Mouse (Mus musculus) forebrain, embryonic 10.5 days (tissue): ENCODE results near the gene Itga6. TPM values are rescaled to one million over a fixed set of nuclear protein-coding genes. Genes with fewer than 3 reads are reported as not detected.

Source experiments
- DNase-seq: peaks from one replicate; pipeline ENCODE4 v3.0.0-alpha.2; 2017; ENCODE audit warnings: low spot score; ENCODE audit errors: extremely low spot score
- H3K27ac ChIP-seq: fragments of 300-500 bp; sonication (generic); 2 replicates; pipeline ENCODE4 v1.5.1; 2016; ENCODE audit warnings: mild to moderate bottlenecking
- H3K27me3 ChIP-seq: fragments of 300-500 bp; sonication (generic); 2 replicates; pipeline ENCODE4 v1.6.1; 2016; ENCODE audit warnings: mild to moderate bottlenecking; ENCODE audit not compliant: poor library complexity, severe bottlenecking
- H3K36me3 ChIP-seq: fragments of 300-500 bp; sonication (generic); replicated peaks from 2 replicates; pipeline ENCODE4 v1.6.1; 2016; ENCODE audit warnings: mild to moderate bottlenecking, moderate library complexity
- H3K4me1 ChIP-seq: fragments of 300-500 bp; sonication (generic); 2 replicates; pipeline ENCODE4 v1.6.1; 2016
- H3K4me3 ChIP-seq: fragments of 300-500 bp; sonication (generic); 2 replicates; pipeline ENCODE4 v1.5.1; 2016; ENCODE audit warnings: mild to moderate bottlenecking, moderate library complexity
- H3K9me3 ChIP-seq: fragments of 300-500 bp; sonication (generic); 2 replicates; pipeline ENCODE4 v1.6.1; 2016; ENCODE audit warnings: mild to moderate bottlenecking, moderate library complexity
- WGBS: fragments of 180-500 bp; shearing (Covaris S2); methylation state at CpG from one replicate; pipeline ENCODE4 v1.1.7; 2016; 5-methylcytosine and 5-hydroxymethylcytosine counted together
- polyA plus RNA-seq: library from polyadenylated mRNA; unstranded; fragments of >200 nt; fragmentation: Nextera tagmentation; extraction: Ambion mirVana; gene quantifications from 2 replicates; pipeline ENCODE4 v1.2.1, GENCODE M21; 2016

Gene Itga6
- polyA plus RNA-seq, 1 experiment from 2014 or later = 45.7 TPM

- no peaks in the 10 kb centered on the region for H3K9me3 ChIP-seq
- no peak for DNase-seq
- H3K4me1 ChIP-seq = peaks cover 23% of the 10 kb centered on the region
- 81% methylated on average over 6 of the region's 6 CpGs for WGBS
- H3K36me3 ChIP-seq = peaks cover 13% of the 10 kb centered on the region; the same call in 1 of the 2 replicates
- no peaks in the 10 kb centered on the region for H3K27me3 ChIP-seq
- no peak overlapping the region for H3K4me3 ChIP-seq
- no peak overlapping the region for H3K27ac ChIP-seq
Measured at GRCm38 (mm10) chr2:71800798-71801197, 55.4 kb downstream of the Itga6 start.

DNA sequence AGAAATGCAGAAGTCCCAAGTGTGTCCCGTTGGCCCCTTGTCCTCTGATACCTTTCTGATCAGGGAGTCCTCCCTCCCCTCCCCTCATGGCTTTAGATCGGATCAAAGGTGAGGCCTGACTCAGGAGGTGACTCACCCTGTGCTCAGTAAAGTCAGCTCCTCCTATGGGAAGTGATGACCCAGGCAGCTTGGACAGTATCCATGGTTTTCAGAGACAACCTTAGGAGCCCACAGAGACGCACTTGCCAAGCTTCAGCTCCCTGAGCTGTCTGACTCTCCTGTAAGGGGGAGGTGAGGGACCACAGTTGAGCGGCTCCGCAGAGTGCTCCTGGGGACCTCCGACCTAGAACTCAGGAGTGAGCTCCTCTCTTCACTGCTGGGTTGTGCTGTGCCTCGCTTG lies 56.3 kb downstream of the Itga6 start:
- Histone ChIP-seq H3K4me3 (no peak overlapping the region), H3K36me3 (peaks cover 13% of the 10 kb centered on the region; the same call in 1 of the 2 replicates), H3K9me3 (no peaks in the 10 kb centered on the region), H3K4me1 (peaks cover 29% of the 10 kb centered on the region), H3K27ac (no peak overlapping the region), H3K27me3 (no peaks in the 10 kb centered on the region)
- DNase-seq = no peak
- WGBS = 79% methylated on average over 7 of the region's 7 CpGs

- Histone ChIP-seq H3K36me3 (peaks cover 13% of the 10 kb centered on the region; the same call in 1 of the 2 replicates), H3K4me3 (no peak overlapping the region), H3K9me3 (no peaks in the 10 kb centered on the region), H3K27me3 (no peaks in the 10 kb centered on the region), H3K27ac (no peak overlapping the region), H3K4me1 (peaks cover 24% of the 10 kb centered on the region)
- WGBS = 89% methylated on average over 4 of the region's 4 CpGs
- no peak for DNase-seq
Measured at GRCm38 (mm10) chr2:71802131-71802530, 56.7 kb downstream of the Itga6 start.

DNA sequence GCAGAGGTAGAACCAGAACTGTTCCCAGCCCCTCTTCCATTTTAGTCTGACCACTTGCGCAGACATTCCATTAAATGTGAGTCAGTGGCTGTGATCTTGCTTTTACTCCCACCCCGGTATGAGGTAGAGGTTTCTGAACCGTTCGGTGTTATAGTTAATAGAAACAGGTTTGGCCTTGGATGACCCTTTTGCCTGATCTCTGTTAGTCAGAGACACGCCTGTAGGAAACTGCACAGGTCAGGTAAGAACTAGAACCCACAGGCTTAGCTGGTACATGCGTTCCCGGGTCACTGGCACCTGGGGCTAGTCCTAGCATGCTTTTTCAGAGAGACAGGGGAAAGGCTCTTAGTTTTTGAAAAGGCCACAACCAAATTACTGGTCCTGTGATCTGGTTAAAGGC lies 59.7 kb downstream of the Itga6 start:
- 89% methylated on average over 7 of the region's 7 CpGs for WGBS
- Histone ChIP-seq H3K27ac (no peak overlapping the region), H3K36me3 (peaks cover 11% of the 10 kb centered on the region)

DNA sequence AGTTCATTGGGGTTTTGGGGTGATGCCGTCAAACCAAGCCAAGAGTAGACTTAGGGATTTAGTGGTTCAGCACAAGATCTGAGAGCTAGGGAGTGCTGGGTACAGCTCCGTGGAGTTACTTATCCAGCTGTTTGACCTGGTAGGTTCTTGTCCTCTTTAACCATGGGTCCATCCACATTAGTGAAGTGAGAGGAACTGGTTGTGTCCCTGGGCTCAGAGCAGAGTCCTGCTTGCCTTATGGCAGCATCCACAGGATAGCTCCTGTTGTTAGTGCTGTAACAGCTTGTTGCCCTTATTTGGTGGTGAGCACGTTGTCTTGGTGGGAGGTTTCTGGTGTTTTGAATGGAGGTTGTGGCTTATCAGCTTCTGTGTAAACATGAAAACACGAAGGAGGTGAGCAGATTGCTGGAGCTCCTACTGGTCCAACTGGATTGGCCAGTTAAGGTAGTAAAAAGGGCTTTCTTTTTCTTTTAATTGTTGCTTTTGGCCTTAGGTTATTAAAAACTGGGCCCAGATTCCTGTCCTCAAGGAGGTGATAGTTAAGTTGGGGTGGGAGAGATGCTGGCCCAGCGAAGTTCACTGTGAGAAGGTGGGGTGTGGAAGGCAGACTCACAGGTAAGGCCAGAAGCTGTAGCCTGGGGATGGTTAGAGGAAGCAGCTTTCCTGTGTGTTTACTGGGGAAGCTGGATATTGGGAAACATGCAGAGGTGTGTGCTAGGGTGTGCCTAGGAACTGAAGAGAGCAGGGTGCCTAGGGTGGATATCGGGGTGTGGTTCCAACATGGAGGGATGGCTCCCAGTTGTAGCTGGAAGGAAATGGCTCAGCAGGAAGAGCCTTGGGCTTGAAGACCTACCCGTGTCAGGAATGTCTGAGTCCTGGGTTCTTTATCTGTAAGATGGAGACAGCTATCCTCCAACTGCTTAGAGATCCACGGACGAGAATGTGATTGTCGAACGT lies 60.5 kb downstream of the Itga6 start:
- H3K9me3 ChIP-seq = no peaks in the 10 kb centered on the region
- H3K4me1 ChIP-seq = peaks cover 28% of the 10 kb centered on the region
- H3K27me3 ChIP-seq = no peaks in the 10 kb centered on the region
- no peak overlapping the region for H3K27ac ChIP-seq
- peaks cover 11% of the 10 kb centered on the region for H3K36me3 ChIP-seq
- H3K4me3 ChIP-seq = no peak overlapping the region
- WGBS = 76% methylated on average over 11 of the region's 11 CpGs
- DNase-seq = no peak

More for the DNA sequence above, 59.7 kb downstream of the Itga6 start:
- DNase-seq = no peak
- Histone ChIP-seq H3K4me3 (no peak overlapping the region), H3K4me1 (peaks cover 31% of the 10 kb centered on the region), H3K27me3 (no peaks in the 10 kb centered on the region), H3K9me3 (no peaks in the 10 kb centered on the region)

- Histone ChIP-seq H3K27me3 (no peaks in the 10 kb centered on the region), H3K4me1 (peaks cover 50% of the 10 kb centered on the region), H3K9me3 (no peaks in the 10 kb centered on the region), H3K27ac (no peak overlapping the region), H3K36me3 (peaks cover 9% of the 10 kb centered on the region), H3K4me3 (no peak overlapping the region)
- WGBS = 89% methylated on average over 10 of the region's 10 CpGs
- no peak for DNase-seq
Measured at GRCm38 (mm10) chr2:71809289-71809860, 64.0 kb downstream of the Itga6 start.

GRCm38 (mm10) chr2:71810010-71810409 lies 64.6 kb downstream of the Itga6 start:
- WGBS = 93% methylated on average over 11 of the region's 11 CpGs
- no peaks in the 10 kb centered on the region for H3K9me3 ChIP-seq
- H3K27me3 ChIP-seq = no peaks in the 10 kb centered on the region
- H3K27ac ChIP-seq = no peak overlapping the region
- peaks cover 9% of the 10 kb centered on the region for H3K36me3 ChIP-seq
- no peak for DNase-seq
- H3K4me1 ChIP-seq = peaks cover 57% of the 10 kb centered on the region
- no peak overlapping the region for H3K4me3 ChIP-seq

DNA sequence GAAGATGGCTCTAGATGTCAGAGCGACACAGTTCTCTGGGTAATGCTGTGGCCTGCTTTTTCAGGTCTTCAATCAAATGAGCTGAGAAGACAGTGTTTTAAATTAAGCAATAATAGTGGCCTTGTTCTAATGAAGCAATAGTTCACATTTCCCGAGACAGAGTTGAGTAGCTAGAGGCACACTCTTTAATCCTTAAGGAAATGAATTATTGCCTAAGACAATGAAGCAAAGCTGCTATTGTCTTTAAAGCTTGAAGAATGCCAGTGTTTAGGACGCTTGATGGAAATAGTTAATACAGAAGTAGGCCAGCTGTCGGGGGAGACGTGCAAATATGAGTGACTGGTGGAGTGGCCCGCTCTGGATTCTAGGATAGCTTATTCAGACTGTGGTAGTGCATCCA lies 65.5 kb downstream of the Itga6 start:
- no peak for DNase-seq
- no peak overlapping the region for H3K4me3 ChIP-seq
- peak overlapping the region; percentile 32; the same call in 1 of the 2 replicates for H3K27ac ChIP-seq
- no peaks in the 10 kb centered on the region for H3K27me3 ChIP-seq
- WGBS = 63% methylated on average over 6 of the region's 6 CpGs
- no peaks in the 10 kb centered on the region for H3K9me3 ChIP-seq
- H3K4me1 ChIP-seq = peaks cover 66% of the 10 kb centered on the region
- peaks cover 9% of the 10 kb centered on the region for H3K36me3 ChIP-seq

- WGBS = 53% methylated on average over 12 of the region's 12 CpGs
- no peaks in the 10 kb centered on the region for H3K27me3 ChIP-seq
- H3K4me1 ChIP-seq = peaks cover 70% of the 10 kb centered on the region
- no peak overlapping the region for H3K4me3 ChIP-seq
- peaks cover 9% of the 10 kb centered on the region for H3K36me3 ChIP-seq
- peak; percentile 80 for DNase-seq
- H3K27ac ChIP-seq = peak overlapping the region; percentile 35
- no peaks in the 10 kb centered on the region for H3K9me3 ChIP-seq
Measured at GRCm38 (mm10) chr2:71812221-71813021, 67.0 kb downstream of the Itga6 start.

DNA sequence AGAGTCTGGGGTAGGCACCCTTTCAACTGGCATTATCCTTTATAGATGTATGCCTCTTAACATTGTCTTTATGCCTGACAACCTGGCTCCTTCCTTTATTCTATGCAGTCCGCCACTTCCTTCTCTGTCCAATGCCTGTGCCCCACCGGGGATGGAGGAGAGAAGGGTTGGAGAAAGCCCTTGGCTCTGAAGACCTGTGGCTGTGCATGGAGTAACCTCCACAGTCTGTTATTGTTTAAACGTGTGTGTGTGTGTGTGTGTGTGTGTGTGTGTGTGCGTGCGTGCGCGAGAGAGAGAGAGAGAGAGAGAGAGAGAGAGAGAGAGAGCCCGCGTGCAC lies 67.6 kb downstream of the Itga6 start:
- 91% methylated on average over 7 of the region's 9 CpGs for WGBS
- Histone ChIP-seq H3K4me3 (no peak overlapping the region), H3K9me3 (no peaks in the 10 kb centered on the region), H3K27me3 (no peaks in the 10 kb centered on the region), H3K4me1 (peaks cover 67% of the 10 kb centered on the region), H3K27ac (0 out of 2 replicates have a peak overlapping the region, but pooled peaks have one; percentile 35), H3K36me3 (peaks cover 9% of the 10 kb centered on the region)
- no peak for DNase-seq

DNA sequence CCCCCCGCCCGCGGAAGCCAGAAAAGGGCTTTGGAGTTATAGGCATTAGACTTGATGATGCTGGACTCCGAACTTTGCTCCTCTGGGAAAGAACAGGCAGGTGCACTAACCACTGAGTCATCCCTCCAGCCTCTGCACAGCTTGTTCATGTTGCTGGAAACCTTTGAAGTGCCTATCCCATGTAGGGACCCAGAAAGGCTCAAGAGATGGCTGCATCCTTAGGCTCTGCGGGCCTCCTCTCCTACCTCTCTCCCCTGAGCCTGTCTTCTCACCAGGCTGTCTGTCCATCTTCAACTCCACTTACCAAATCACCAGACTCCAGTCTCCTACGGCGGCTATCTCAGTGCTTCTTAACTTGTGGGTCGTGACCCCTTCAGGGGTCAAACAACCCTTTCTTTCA lies 68.0 kb downstream of the Itga6 start:
- H3K27ac ChIP-seq = no peak overlapping the region
- peaks cover 67% of the 10 kb centered on the region for H3K4me1 ChIP-seq
- WGBS = 84% methylated on average over 7 of the region's 8 CpGs
- H3K27me3 ChIP-seq = no peaks in the 10 kb centered on the region
- H3K36me3 ChIP-seq = peaks cover 11% of the 10 kb centered on the region
- H3K4me3 ChIP-seq = no peak overlapping the region
- H3K9me3 ChIP-seq = no peaks in the 10 kb centered on the region
- no peak for DNase-seq

DNA sequence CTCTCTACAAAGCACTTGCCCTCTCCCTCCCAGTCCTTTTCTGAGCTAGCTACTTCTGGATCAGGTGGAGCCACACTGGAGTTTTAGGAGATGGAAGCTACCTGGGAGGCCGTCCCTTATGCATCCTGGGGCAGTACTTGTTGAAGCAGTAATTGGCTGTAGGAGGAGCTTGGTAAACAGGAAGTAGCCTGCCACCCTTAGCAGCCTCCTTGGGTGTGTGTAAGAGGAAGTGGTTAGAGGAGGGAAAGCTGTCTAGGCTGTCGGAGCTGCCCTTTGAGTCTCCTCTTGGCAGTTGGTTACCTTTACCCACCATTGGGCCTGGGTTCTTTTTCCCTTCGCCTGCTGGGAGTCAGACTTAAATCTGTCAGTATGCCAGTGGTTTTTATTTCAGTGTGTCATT lies 68.6 kb downstream of the Itga6 start:
- peaks cover 17% of the 10 kb centered on the region for H3K36me3 ChIP-seq
- no peaks in the 10 kb centered on the region for H3K27me3 ChIP-seq
- 40% methylated on average over 3 of the region's 3 CpGs for WGBS
- H3K4me3 ChIP-seq = no peak overlapping the region
- peak overlapping the region; percentile 64 for H3K27ac ChIP-seq
- DNase-seq = no peak
- H3K4me1 ChIP-seq = peaks cover 66% of the 10 kb centered on the region
- no peaks in the 10 kb centered on the region for H3K9me3 ChIP-seq
